Mouse (Mus musculus) spleen, embryonic (tissue): ENCODE data around the gene Fxyd6.

ENCODE experiments used
- CTCF ChIA-PET: fragments of 350-600 bp; sonication (Branson Sonifier 250); formaldehyde crosslinking; loops from one replicate; lab custom pipeline; 2022; lab: Charles Lee

Fxyd6 gene

GRCm38 (mm10) chr9:45444251-45444798 lies 74.3 kb downstream of the Fxyd6 start:
- CTCF ChIA-PET = no interaction called here
